Mouse (Mus musculus): ENCODE measurements around the gene Pxn.

DNA sequence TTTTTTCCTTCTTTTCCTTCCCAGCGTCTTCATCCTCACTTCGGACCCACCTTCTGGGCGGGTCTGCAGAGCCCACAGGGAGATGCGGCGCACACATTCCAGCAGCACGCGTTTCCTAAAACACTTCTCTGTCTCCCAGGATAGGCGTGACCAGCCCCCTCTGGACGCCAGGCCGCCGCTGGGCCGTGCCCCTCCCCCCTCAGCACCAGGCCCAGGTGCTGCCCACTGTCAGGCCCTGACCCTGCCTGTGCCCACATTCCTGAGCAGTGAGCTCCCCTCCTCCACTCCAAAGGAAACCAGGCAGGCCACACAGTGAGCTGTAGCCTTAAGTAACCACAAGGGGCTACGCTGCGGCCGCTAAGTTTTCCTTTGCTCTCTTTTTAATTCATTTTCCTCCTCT is 17.5 kb downstream of the Pxn start:
- TF ChIP-seq POLR2A (IDR thresholded peaks at IDR 0.05; ENCODE audit: low read depth, low read length) (no peak), CTCF (IDR thresholded peaks at IDR 0.05; ENCODE audit: extremely low read depth, insufficient read length, insufficient replicate concordance, low read depth, low read length) (no peak)
